In genomic region chr1:168240846-168241245, GRCm38 (mm10) we compare ENCODE assay signal across 10 mouse cellular contexts.
DNase-seq lines count a peak whose midpoint lies in the region; ATAC-seq and TF ChIP-seq lines count a peak whose summit lies in the region.
"Had no signal": no experiment of that assay in that cellular context is flagged by ENCODE, and none has a peak within 500 bp of the region (broad histone marks: within the 10 kb centered on the region; RNA-seq: fewer than 3 reads in every experiment).

No protein-coding gene starts in this region.

- ATAC-seq in heart, embryonic 12.5 days (ENCODE audit: insufficient number of reproducible peaks, low FRiP score), result no peak
- no peak for ATAC-seq in stomach, embryonic 14.5 days (ENCODE audit: insufficient number of reproducible peaks, insufficient read depth, low FRiP score, low read depth)
- no peak for ATAC-seq in stomach, postnatal 0 days (ENCODE audit: low FRiP score, low TSS enrichment)
- no peak for ATAC-seq in liver, embryonic 12.5 days

- no peak for TF ChIP-seq CTCF in stomach, postnatal 0 days (IDR thresholded peaks at IDR 0.05; ENCODE audit: low read depth)
- no peak for TF ChIP-seq CTCF in layer of hippocampus, adult 2 months (conservative IDR thresholded peaks at IDR 0.05)

- H3K27ac ChIP-seq in heart, embryonic 12.5 days (ENCODE audit: poor library complexity, severe bottlenecking), result peak overlapping the region; percentile 25; the same call in 1 of the 2 replicates
- H3K27ac ChIP-seq in stomach, embryonic 14.5 days (ENCODE audit: low read length), result no peak overlapping the region; the same call in 1 of the 2 replicates
- H3K27ac ChIP-seq in stomach, postnatal 0 days (replicated peaks), result no peak overlapping the region
- peak overlapping the region; percentile 70 for H3K27ac ChIP-seq in layer of hippocampus, adult 2 months
- H3K27ac ChIP-seq in liver, embryonic 12.5 days, result no peak overlapping the region

- no peak overlapping the region for H3K9ac ChIP-seq in heart, embryonic 12.5 days
- H3K9ac ChIP-seq in stomach, embryonic 14.5 days (replicated peaks; ENCODE audit: low read depth, low read length), result no peak overlapping the region
- H3K9ac ChIP-seq in stomach, postnatal 0 days (ENCODE audit: low read length), result no peak overlapping the region
- no peak overlapping the region for H3K9ac ChIP-seq in liver, embryonic 12.5 days

- H3K9me3 ChIP-seq in heart, embryonic 12.5 days (replicated peaks), result no peaks in the 10 kb centered on the region
- no peaks in the 10 kb centered on the region for H3K9me3 ChIP-seq in stomach, embryonic 14.5 days (ENCODE audit: control insufficient read depth, low read depth, low read length)
- no peaks in the 10 kb centered on the region for H3K9me3 ChIP-seq in stomach, postnatal 0 days (ENCODE audit: control insufficient read depth, low read length)
- no peaks in the 10 kb centered on the region for H3K9me3 ChIP-seq in liver, embryonic 12.5 days (replicated peaks)

- H3K27me3 ChIP-seq in heart, embryonic 12.5 days (replicated peaks), result no peaks in the 10 kb centered on the region
- no peaks in the 10 kb centered on the region for H3K27me3 ChIP-seq in stomach, embryonic 14.5 days (ENCODE audit: control insufficient read depth, insufficient read depth, low read length)
- H3K27me3 ChIP-seq in stomach, postnatal 0 days (ENCODE audit: control insufficient read depth, insufficient read depth, low read length), result no peaks in the 10 kb centered on the region
- H3K27me3 ChIP-seq in liver, embryonic 12.5 days (replicated peaks), result no peaks in the 10 kb centered on the region

- H3K4me3 ChIP-seq in heart, embryonic 12.5 days, result no peak overlapping the region
- H3K4me3 ChIP-seq in stomach, embryonic 14.5 days (ENCODE audit: low read depth, low read length), result no peak overlapping the region
- H3K4me3 ChIP-seq in stomach, postnatal 0 days (ENCODE audit: low read depth, low read length), result no peak overlapping the region
- no peak overlapping the region for H3K4me3 ChIP-seq in layer of hippocampus, adult 2 months
- no peak overlapping the region for H3K4me3 ChIP-seq in liver, embryonic 12.5 days

- TF ChIP-seq EP300 in stomach, postnatal 0 days (optimal IDR thresholded peaks at IDR 0.05), result no peak

- H3K4me1 ChIP-seq in heart, embryonic 12.5 days (replicated peaks), result peaks cover 69% of the 10 kb centered on the region
- H3K4me1 ChIP-seq in stomach, embryonic 14.5 days (ENCODE audit: control insufficient read depth, insufficient read depth, low read length), result peaks cover 22% of the 10 kb centered on the region
- peaks cover 6% of the 10 kb centered on the region for H3K4me1 ChIP-seq in stomach, postnatal 0 days (replicated peaks; ENCODE audit: control insufficient read depth, insufficient read depth)
- H3K4me1 ChIP-seq in liver, embryonic 12.5 days, result no peaks in the 10 kb centered on the region

- no peak for DNase-seq in heart, postnatal 25 days (ENCODE audit: low spot score)
- DNase-seq in stomach, postnatal 0 days (ENCODE audit: low spot score), result no peak
- peak; percentile 70 to 74 for DNase-seq in layer of hippocampus, adult 2 months (ENCODE audit: low spot score in 2 of 2)
- no peak for DNase-seq in kidney, adult 11 months
- no peak for DNase-seq in ovary, postnatal 36 days (ENCODE audit: low spot score)
- DNase-seq: cerebellum, adult 11-12 months; gastrocnemius, postnatal 10 days had no signal

- H3K4me2 ChIP-seq in heart, embryonic 12.5 days, result no peak overlapping the region
- H3K4me2 ChIP-seq in stomach, embryonic 14.5 days (replicated peaks; ENCODE audit: low read depth, low read length), result 0 out of 2 replicates have a peak overlapping the region, but pooled peaks have one; percentile 21
- no peak overlapping the region; the same call in 1 of the 2 replicates for H3K4me2 ChIP-seq in stomach, postnatal 0 days (replicated peaks; ENCODE audit: low read depth)
- H3K4me2 ChIP-seq in liver, embryonic 12.5 days, result no peak overlapping the region

- H3K36me3 ChIP-seq in heart, embryonic 12.5 days, result peaks cover 2% of the 10 kb centered on the region; the same call in 1 of the 2 replicates
- no peaks in the 10 kb centered on the region for H3K36me3 ChIP-seq in stomach, embryonic 14.5 days (ENCODE audit: control insufficient read depth, insufficient read depth, low read length)
- H3K36me3 ChIP-seq in stomach, postnatal 0 days (ENCODE audit: control insufficient read depth, insufficient read depth, low read length), result no peaks in the 10 kb centered on the region
- H3K36me3 ChIP-seq in liver, embryonic 12.5 days, result no peaks in the 10 kb centered on the region

- WGBS in heart, embryonic 12.5 days, result 66% methylated on average over 7 of the region's 7 CpGs
- 42% methylated on average over 7 of the region's 7 CpGs for WGBS in stomach, embryonic 14.5 days
- WGBS in stomach, postnatal 0 days, result 40% methylated on average over 7 of the region's 7 CpGs
- WGBS in liver, embryonic 12.5 days (ENCODE audit: insufficient replicate concordance), result 68% methylated on average over 7 of the region's 7 CpGs

- intact Hi-C loops in heart, postnatal 25 days (cut with DNase I), result no loop called here

Comparison
In these comparisons a context has a peak if more than half of its experiments do, and no peak if none do; other contexts are left out.
1. H3K27ac ChIP-seq: peak in heart, embryonic 12.5 days (single experiment) and layer of hippocampus, adult 2 months (single experiment); none in stomach, embryonic 14.5 days (single experiment), stomach, postnatal 0 days (single experiment) and liver, embryonic 12.5 days (single experiment).
2. DNase-seq: peak in layer of hippocampus, adult 2 months (2 of 2); none in heart, postnatal 25 days (single experiment), stomach, postnatal 0 days (single experiment), kidney, adult 11 months (single experiment) and ovary, postnatal 36 days (single experiment).